Mouse (Mus musculus): ENCODE data around the gene Kpna6. TPM values are rescaled to one million over a fixed set of nuclear protein-coding genes. Genes with fewer than 3 reads are reported as not detected.

The Kpna6 gene
- polyA plus RNA-seq, 1 experiment from 2014 or later, result 8.3 TPM

- WGBS, result 96% methylated on average over 6 of the region's 6 CpGs
- Histone ChIP-seq H3K27me3 (replicated peaks; ENCODE audit: control insufficient read depth, insufficient read depth, low read length) (no peaks in the 10 kb centered on the region), H3K4me1 (replicated peaks; ENCODE audit: control insufficient read depth, insufficient read depth, low read length) (no peaks in the 10 kb centered on the region), H3K27ac (ENCODE audit: low read depth, low read length) (no peak overlapping the region), H3K9ac (ENCODE audit: low read depth, low read length) (no peak overlapping the region), H3K36me3 (ENCODE audit: control insufficient read depth, insufficient read depth) (peaks cover 68% of the 10 kb centered on the region), H3K4me3 (ENCODE audit: low read depth, low read length) (no peak overlapping the region), H3K4me2 (replicated peaks; ENCODE audit: low read depth) (no peak overlapping the region), H3K9me3 (ENCODE audit: control insufficient read depth) (no peaks in the 10 kb centered on the region)
- ATAC-seq, result no peak
- no peak for TF ChIP-seq CTCF (IDR thresholded peaks at IDR 0.05; ENCODE audit: low read depth)
Observed at GRCm38 (mm10) chr4:129684531-129684930, 12.0 kb upstream of the Kpna6 start.

DNA sequence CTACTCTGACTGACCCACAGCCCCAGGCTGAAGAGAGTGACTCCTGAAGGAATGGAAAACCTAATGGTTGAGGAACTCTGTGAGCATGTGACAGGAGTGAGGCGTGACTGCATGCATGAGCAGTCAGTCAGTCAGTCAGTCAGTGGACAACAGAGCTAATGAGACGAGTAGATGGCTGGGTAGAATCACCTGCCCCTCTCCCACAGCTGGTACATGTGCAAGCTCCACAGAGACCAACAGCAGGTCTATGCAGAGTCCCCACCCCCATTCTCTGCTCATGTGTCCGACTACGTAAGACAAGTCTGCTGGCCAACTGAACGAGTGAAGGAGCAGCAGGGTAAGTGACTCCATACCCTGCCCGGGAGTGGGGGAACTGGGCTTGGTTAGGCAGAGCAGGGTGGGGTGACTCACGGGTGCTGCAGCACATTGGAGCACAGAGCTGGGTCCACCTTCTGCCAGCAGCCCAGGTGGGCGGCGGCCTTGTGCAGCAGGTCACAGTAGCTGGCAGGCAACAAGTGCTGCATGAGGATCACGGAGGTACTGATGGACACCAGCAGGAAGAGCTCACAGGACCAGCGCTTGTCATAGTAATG, 11.4 kb upstream of the Kpna6 start:
- no peak overlapping the region for H3K27ac ChIP-seq (ENCODE audit: low read depth, low read length)
- 85% methylated on average over 11 of the region's 11 CpGs for WGBS
- H3K36me3 ChIP-seq (ENCODE audit: control insufficient read depth, insufficient read depth), result peaks cover 66% of the 10 kb centered on the region
- H3K4me2 ChIP-seq (replicated peaks; ENCODE audit: low read depth), result no peak overlapping the region
- H3K4me1 ChIP-seq (replicated peaks; ENCODE audit: control insufficient read depth, insufficient read depth, low read length), result no peaks in the 10 kb centered on the region
- ATAC-seq, result no peak
- H3K9me3 ChIP-seq (ENCODE audit: control insufficient read depth), result no peaks in the 10 kb centered on the region
- no peaks in the 10 kb centered on the region for H3K27me3 ChIP-seq (replicated peaks; ENCODE audit: control insufficient read depth, insufficient read depth, low read length)
- no peak for TF ChIP-seq CTCF (IDR thresholded peaks at IDR 0.05; ENCODE audit: low read depth)
- H3K4me3 ChIP-seq (ENCODE audit: low read depth, low read length), result no peak overlapping the region
- H3K9ac ChIP-seq (ENCODE audit: low read depth, low read length), result no peak overlapping the region

DNA sequence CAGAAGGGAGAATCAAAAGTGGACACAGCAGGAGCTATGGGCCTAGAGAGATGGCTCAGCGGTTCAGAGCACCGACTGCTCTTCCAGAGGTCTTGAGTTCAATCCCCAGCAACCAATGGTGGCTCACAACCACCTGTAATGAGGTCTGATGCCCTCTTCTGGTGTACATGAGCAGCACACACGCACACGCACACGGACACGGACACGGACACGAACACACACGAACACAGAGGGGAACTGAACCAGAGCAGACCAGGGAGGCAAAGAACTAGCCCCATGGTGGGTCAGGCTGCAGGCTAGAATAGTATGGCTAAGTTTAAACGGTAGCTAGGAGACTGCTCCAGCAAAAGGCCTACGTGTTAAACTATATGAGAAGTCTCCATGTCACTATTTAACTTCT, 9.3 kb upstream of the Kpna6 start:
- Histone ChIP-seq H3K4me3 (ENCODE audit: low read depth, low read length) (no peak overlapping the region), H3K4me2 (replicated peaks; ENCODE audit: low read depth) (no peak overlapping the region), H3K36me3 (ENCODE audit: control insufficient read depth, insufficient read depth) (peaks cover 64% of the 10 kb centered on the region), H3K27ac (ENCODE audit: low read depth, low read length) (no peak overlapping the region), H3K9ac (ENCODE audit: low read depth, low read length) (no peak overlapping the region), H3K9me3 (ENCODE audit: control insufficient read depth) (no peaks in the 10 kb centered on the region), H3K4me1 (replicated peaks; ENCODE audit: control insufficient read depth, insufficient read depth, low read length) (no peaks in the 10 kb centered on the region), H3K27me3 (replicated peaks; ENCODE audit: control insufficient read depth, insufficient read depth, low read length) (no peaks in the 10 kb centered on the region)
- ATAC-seq, result no peak
- no peak for TF ChIP-seq CTCF (IDR thresholded peaks at IDR 0.05; ENCODE audit: low read depth)
- WGBS, result 94% methylated on average over 11 of the region's 11 CpGs

DNA sequence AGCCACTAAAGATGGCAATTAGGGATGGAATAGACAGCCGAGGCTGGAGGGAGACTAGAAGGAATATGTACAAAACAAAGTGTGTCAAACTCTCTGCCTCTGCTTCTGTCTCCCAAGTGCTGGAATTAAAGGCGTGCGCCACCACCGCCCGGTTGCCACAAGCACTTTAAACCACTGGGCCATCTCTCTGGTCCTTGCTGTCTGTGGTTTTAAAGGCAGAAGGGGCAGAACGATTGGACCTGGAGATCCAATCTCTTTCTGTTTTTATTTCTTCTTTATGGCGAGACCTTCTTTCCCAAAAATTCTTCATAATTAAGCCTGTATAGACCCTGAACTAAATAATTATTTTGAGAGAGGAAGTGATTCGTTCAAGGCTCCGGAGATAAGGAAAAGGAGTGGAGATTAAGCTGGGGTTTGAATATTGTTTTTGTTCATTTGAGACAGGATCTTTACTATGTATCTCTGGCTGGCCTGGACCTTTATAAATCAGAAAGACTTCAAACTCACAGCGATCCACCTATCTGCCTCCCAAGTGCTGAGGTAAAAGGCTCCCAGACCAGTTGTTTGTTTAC, 397 bp upstream of the Kpna6 start:
- 1% methylated on average over 10 of the region's 10 CpGs for WGBS
- no peak for TF ChIP-seq CTCF (IDR thresholded peaks at IDR 0.05; ENCODE audit: low read depth)
- Histone ChIP-seq H3K36me3 (ENCODE audit: control insufficient read depth, insufficient read depth) (peaks cover 15% of the 10 kb centered on the region; the same call in 1 of the 2 replicates), H3K9me3 (ENCODE audit: control insufficient read depth) (no peaks in the 10 kb centered on the region), H3K27ac (ENCODE audit: low read depth, low read length) (peak overlapping the region; percentile 87; the same call in 1 of the 2 replicates), H3K4me2 (replicated peaks; ENCODE audit: low read depth) (peak overlapping the region; percentile 81), H3K4me3 (ENCODE audit: low read depth, low read length) (peak overlapping the region; percentile 89), H3K9ac (ENCODE audit: low read depth, low read length) (peak overlapping the region; percentile 88), H3K4me1 (replicated peaks; ENCODE audit: control insufficient read depth, insufficient read depth, low read length) (0 out of 2 replicates have a peak, but pooled peaks cover 5% of the 10 kb centered on the region), H3K27me3 (replicated peaks; ENCODE audit: control insufficient read depth, insufficient read depth, low read length) (no peaks in the 10 kb centered on the region)
- no peak for ATAC-seq

- Histone ChIP-seq H3K9ac (ENCODE audit: low read depth, low read length) (peak overlapping the region; percentile 88), H3K9me3 (ENCODE audit: control insufficient read depth) (no peaks in the 10 kb centered on the region), H3K27me3 (replicated peaks; ENCODE audit: control insufficient read depth, insufficient read depth, low read length) (no peaks in the 10 kb centered on the region), H3K4me3 (ENCODE audit: low read depth, low read length) (peak overlapping the region; percentile 89), H3K36me3 (ENCODE audit: control insufficient read depth, insufficient read depth) (peaks cover 7% of the 10 kb centered on the region; the same call in 1 of the 2 replicates), H3K4me1 (replicated peaks; ENCODE audit: control insufficient read depth, insufficient read depth, low read length) (0 out of 2 replicates have a peak, but pooled peaks cover 5% of the 10 kb centered on the region), H3K4me2 (replicated peaks; ENCODE audit: low read depth) (peak overlapping the region; percentile 81), H3K27ac (ENCODE audit: low read depth, low read length) (peak overlapping the region; percentile 87)
- 0 out of 2 replicates have a peak, but pooled peaks have one; percentile 25 for ATAC-seq
- peak; percentile 85 for TF ChIP-seq CTCF (IDR thresholded peaks at IDR 0.05; ENCODE audit: low read depth)
- WGBS, result 6% methylated on average over 12 of the region's 12 CpGs
Observed at GRCm38 (mm10) chr4:129671491-129672082, 980 bp downstream of the Kpna6 start.

- H3K4me3 ChIP-seq (ENCODE audit: low read depth, low read length), result no peak overlapping the region
- H3K4me2 ChIP-seq (replicated peaks; ENCODE audit: low read depth), result no peak overlapping the region
- H3K9ac ChIP-seq (ENCODE audit: low read depth, low read length), result no peak overlapping the region
- ATAC-seq, result no peak
- WGBS, result 64% methylated on average over 3 of the region's 3 CpGs
- H3K27me3 ChIP-seq (replicated peaks; ENCODE audit: control insufficient read depth, insufficient read depth, low read length), result no peaks in the 10 kb centered on the region
- H3K36me3 ChIP-seq (ENCODE audit: control insufficient read depth, insufficient read depth), result peaks cover 36% of the 10 kb centered on the region
- H3K4me1 ChIP-seq (replicated peaks; ENCODE audit: control insufficient read depth, insufficient read depth, low read length), result no peaks in the 10 kb centered on the region
- H3K9me3 ChIP-seq (ENCODE audit: control insufficient read depth), result no peaks in the 10 kb centered on the region
- no peak for TF ChIP-seq CTCF (IDR thresholded peaks at IDR 0.05; ENCODE audit: low read depth)
- H3K27ac ChIP-seq (ENCODE audit: low read depth, low read length), result no peak overlapping the region
Observed at GRCm38 (mm10) chr4:129662255-129662813, 10.2 kb downstream of the Kpna6 start.

All from intestine, postnatal 0 days (tissue).